Mouse (Mus musculus) liver, embryonic 13.5 days (tissue): ENCODE measurements at regions not wholly inside any gene's neighbourhood (a gene's known extent, or its start where the extent isn't known, plus 50 kb on each side); places are given as distances from the start of the nearest gene placed in this dataset.

ENCODE experiments used
- ATAC-seq: fragments of 200-750 bp; cut with Nextera tagmentation; 2 replicates; pipeline ENCODE4 v1.8.0; 2017; ENCODE audit warnings: low read depth, mild to moderate bottlenecking, moderate number of reproducible peaks, moderate library complexity
- DNase-seq: peaks from one replicate; pipeline ENCODE4 v3.0.0; 2022
- H3K27ac ChIP-seq: fragments of 300-500 bp; sonication (generic); 2 replicates; pipeline ENCODE4 v1.5.1; 2015; ENCODE audit warnings: moderate library complexity, mild to moderate bottlenecking, inconsistent platforms
- H3K27me3 ChIP-seq: fragments of 300-500 bp; sonication (generic); 2 replicates; pipeline ENCODE4 v1.6.1; 2015; ENCODE audit warnings: mild to moderate bottlenecking, inconsistent platforms
- H3K36me3 ChIP-seq: fragments of 300-500 bp; sonication (generic); 2 replicates; pipeline ENCODE4 v1.6.1; 2015; ENCODE audit warnings: mild to moderate bottlenecking, inconsistent platforms
- H3K4me1 ChIP-seq: fragments of 300-500 bp; sonication (generic); replicated peaks from 2 replicates; pipeline ENCODE4 v1.6.1; 2015; ENCODE audit warnings: inconsistent platforms
- H3K4me2 ChIP-seq: fragments of 300-500 bp; sonication (generic); 2 replicates; pipeline ENCODE4 v1.6.1; 2015; ENCODE audit warnings: inconsistent platforms, mild to moderate bottlenecking, moderate library complexity
- H3K4me3 ChIP-seq: fragments of 300-500 bp; sonication (generic); replicated peaks from 2 replicates; pipeline ENCODE4 v1.5.1; 2015; ENCODE audit warnings: mild to moderate bottlenecking, inconsistent platforms
- H3K9ac ChIP-seq: fragments of 300-500 bp; sonication (generic); 2 replicates; pipeline ENCODE4 v1.6.1; 2015; ENCODE audit warnings: mild to moderate bottlenecking, inconsistent platforms
- H3K9me3 ChIP-seq: fragments of 300-500 bp; sonication (generic); replicated peaks from 2 replicates; pipeline ENCODE4 v1.6.1; 2016; ENCODE audit warnings: inconsistent platforms
- WGBS: fragments of 180-500 bp; shearing (Covaris S2); methylation state at CpG from one replicate; pipeline ENCODE4 v1.1.7; 2015; ENCODE audit not compliant: insufficient replicate concordance; 5-methylcytosine and 5-hydroxymethylcytosine counted together

DNA sequence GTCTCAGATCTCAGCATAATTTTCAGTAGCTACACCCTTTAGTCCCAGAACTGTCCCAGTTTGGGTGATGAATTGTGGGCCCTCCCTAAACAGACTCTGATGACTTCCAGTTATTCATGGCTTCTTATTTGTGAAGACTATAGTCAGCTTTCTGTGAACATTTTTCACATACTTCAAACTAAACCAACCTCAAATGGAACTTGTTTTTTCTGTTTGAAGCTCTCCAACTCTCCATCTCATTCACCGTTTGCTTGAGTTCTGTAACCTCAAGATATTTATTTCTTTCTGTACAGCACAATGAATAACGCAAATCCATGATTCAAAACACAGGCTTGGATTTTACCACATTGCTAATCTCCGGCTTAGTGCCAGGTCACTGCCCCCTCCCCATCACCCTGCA, 453.4 kb downstream of the Plcl1 start:
- H3K4me2 ChIP-seq = no peak overlapping the region
- ATAC-seq = no peak
- no peak overlapping the region for H3K27ac ChIP-seq
- H3K36me3 ChIP-seq = no peaks in the 10 kb centered on the region
- H3K9me3 ChIP-seq = no peaks in the 10 kb centered on the region
- H3K27me3 ChIP-seq = no peaks in the 10 kb centered on the region
- WGBS = 71% methylated on average over 3 of the region's 3 CpGs
- no peak overlapping the region for H3K4me3 ChIP-seq
- H3K4me1 ChIP-seq = no peaks in the 10 kb centered on the region
- no peak for DNase-seq
- no peak overlapping the region for H3K9ac ChIP-seq

DNA sequence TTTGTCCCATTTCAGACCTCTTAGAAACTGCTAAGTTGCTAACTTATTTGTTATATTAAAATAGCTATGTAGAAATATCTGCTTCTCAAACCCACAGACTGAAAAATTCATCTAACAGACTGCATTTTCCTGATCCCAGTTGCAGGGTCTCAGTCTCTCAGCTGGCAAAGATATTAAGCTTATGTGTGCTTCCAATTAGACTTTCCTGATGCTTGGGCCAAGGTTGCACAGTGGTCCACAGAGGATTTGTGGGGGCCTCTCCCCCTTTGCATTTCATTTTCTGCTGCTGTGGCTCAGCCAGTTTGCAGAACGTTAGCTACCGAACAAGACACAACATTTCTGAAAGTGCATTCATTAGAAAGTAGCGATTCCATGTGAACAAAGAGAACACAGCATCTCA, 457.4 kb downstream of the Plcl1 start:
- Histone ChIP-seq H3K4me1 (no peaks in the 10 kb centered on the region), H3K27me3 (no peaks in the 10 kb centered on the region), H3K4me2 (no peak overlapping the region), H3K9ac (no peak overlapping the region), H3K9me3 (no peaks in the 10 kb centered on the region), H3K36me3 (no peaks in the 10 kb centered on the region), H3K27ac (no peak overlapping the region), H3K4me3 (no peak overlapping the region)
- 71% methylated on average over 3 of the region's 3 CpGs for whole genome bisulfite sequencing
- no peak for DNase-seq
- ATAC-seq = no peak

DNA sequence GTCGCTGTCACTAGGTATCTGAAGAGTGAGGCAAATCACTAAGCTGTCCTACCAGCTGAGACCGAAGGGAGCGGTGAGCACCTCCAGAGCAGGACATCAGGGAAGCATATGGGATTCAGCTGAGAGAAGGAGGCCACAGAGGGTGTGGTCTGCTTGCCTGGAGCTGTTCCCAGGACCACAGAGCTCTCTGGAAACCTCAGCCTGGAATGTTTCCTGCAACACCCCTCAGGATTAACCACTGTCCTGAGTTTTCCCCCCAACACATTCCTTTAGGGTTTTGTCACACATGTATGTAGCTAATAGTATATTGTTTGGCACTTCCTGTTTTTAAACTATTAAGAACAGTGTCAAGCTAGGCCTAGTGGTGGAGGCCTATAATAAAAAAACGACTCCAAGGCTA, 459.6 kb downstream of the Plcl1 start:
- WGBS = 43% methylated on average over 4 of the region's 4 CpGs
- ATAC-seq = no peak
- Histone ChIP-seq H3K36me3 (no peaks in the 10 kb centered on the region), H3K4me1 (no peaks in the 10 kb centered on the region), H3K4me3 (no peak overlapping the region), H3K9ac (no peak overlapping the region), H3K27me3 (no peaks in the 10 kb centered on the region), H3K9me3 (no peaks in the 10 kb centered on the region), H3K27ac (no peak overlapping the region), H3K4me2 (no peak overlapping the region)
- DNase-seq = no peak

DNA sequence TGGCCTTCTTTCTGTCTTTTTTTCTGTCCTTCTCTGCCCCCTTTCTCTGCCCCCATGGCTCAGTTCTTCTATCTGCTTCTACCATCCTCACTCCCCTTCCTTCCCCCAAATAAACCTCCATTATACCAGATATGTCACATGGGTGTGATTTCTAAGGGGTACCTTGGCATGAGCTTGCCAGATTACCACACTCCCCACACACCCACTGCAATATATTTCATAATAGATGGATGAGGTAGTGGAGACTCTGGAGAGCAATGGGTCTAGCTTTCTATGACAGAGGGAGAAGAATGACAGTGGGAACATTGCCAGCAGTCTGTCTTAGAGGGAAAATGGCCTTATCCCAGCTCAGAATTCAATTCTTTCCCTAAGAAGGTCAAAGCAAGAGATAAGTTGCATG, 461.0 kb downstream of the Plcl1 start:
- no peak for ATAC-seq
- Histone ChIP-seq H3K27ac (no peak overlapping the region), H3K4me3 (no peak overlapping the region), H3K36me3 (no peaks in the 10 kb centered on the region), H3K4me2 (no peak overlapping the region), H3K9me3 (no peaks in the 10 kb centered on the region), H3K4me1 (no peaks in the 10 kb centered on the region), H3K9ac (no peak overlapping the region), H3K27me3 (no peaks in the 10 kb centered on the region)
- no peak for DNase-seq

DNA sequence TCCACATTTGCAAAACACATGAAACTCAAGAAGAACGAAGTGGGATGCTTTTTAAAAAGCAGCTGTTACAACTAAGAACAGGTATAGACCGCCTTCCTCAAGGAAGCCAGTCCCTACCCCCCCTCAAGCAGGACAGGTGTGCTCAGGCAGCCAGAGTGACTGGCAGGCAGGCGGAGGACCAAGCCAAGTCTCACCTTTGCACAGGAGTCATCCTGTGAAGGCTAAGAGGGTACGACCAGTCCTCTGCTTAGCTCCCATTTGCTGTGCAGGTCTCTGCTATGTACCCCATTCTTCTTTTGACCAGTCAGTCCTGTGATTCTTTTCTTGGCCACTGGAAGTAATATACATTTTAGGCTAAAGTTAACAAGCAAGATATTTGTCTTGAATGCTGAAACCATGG, 467.9 kb downstream of the Plcl1 start:
- H3K4me2 ChIP-seq = no peak overlapping the region
- no peaks in the 10 kb centered on the region for H3K27me3 ChIP-seq
- H3K9me3 ChIP-seq = no peaks in the 10 kb centered on the region
- 55% methylated on average over 4 of the region's 4 CpGs for WGBS
- no peak overlapping the region for H3K4me3 ChIP-seq
- H3K27ac ChIP-seq = no peak overlapping the region
- H3K4me1 ChIP-seq = no peaks in the 10 kb centered on the region
- DNase-seq (no peak), ATAC-seq (no peak)
- no peak overlapping the region for H3K9ac ChIP-seq
- no peaks in the 10 kb centered on the region for H3K36me3 ChIP-seq

DNA sequence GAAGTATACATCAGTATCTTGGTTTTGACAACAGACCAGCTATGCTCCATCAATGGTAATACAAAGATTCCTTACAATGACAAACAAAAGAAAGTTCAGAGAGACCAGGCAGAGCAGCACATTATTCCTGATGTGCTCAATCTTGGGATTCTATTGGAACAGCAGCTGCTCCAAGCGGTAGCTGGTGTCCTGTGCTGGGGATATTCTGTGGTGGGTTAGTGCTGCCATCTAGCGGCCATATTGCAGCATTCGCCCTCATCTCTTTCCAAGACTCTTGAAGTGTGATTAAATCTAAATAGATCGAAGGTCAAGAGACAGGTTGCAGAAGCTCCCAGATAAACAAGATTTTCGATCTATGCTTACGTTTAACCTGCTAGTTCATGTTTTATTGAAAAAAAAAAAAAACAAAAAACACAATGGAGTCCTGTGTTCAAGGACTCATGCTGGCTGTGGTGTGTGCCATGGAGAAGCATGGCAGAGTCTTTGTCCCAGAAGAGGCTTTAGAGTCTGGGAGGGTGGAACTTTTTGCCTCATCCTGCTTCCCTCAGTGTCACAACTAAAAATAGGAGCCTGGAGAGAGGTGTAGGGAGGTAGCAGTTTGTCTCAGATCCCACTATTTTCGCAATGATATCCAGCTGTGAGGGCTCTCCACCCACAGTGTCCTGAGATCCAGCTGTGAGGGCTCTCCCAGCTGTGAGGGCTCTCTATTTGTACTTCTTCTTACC, 468.6 kb downstream of the Plcl1 start:
- no peak overlapping the region for H3K9ac ChIP-seq
- no peaks in the 10 kb centered on the region for H3K36me3 ChIP-seq
- no peaks in the 10 kb centered on the region for H3K27me3 ChIP-seq
- no peak overlapping the region for H3K27ac ChIP-seq
- no peak overlapping the region for H3K4me3 ChIP-seq
- DNase-seq = peak; percentile 4
- no peak overlapping the region for H3K4me2 ChIP-seq
- ATAC-seq = no peak
- no peaks in the 10 kb centered on the region for H3K9me3 ChIP-seq
- 18% methylated on average over 7 of the region's 7 CpGs for WGBS
- no peaks in the 10 kb centered on the region for H3K4me1 ChIP-seq

DNA sequence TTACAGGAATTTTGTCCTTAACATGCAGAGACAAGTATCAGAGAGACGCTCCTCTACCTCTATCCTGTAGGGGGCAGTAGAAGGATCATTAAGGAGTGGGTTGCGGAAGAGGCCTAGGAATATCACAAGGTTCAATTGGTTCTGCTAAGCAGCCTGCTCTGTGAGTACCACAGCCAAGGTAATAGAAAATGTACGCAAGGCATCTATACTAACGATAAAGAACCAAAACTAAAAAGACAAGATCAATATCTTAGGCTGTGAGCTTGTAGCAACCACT, 469.1 kb downstream of the Plcl1 start:
- Histone ChIP-seq H3K4me3 (no peak overlapping the region), H3K9me3 (no peaks in the 10 kb centered on the region), H3K27me3 (no peaks in the 10 kb centered on the region), H3K36me3 (no peaks in the 10 kb centered on the region), H3K4me2 (no peak overlapping the region), H3K27ac (no peak overlapping the region), H3K9ac (no peak overlapping the region), H3K4me1 (no peaks in the 10 kb centered on the region)
- ATAC-seq = no peak
- DNase-seq = no peak
- WGBS = 62% methylated on average over 4 of the region's 4 CpGs

DNA sequence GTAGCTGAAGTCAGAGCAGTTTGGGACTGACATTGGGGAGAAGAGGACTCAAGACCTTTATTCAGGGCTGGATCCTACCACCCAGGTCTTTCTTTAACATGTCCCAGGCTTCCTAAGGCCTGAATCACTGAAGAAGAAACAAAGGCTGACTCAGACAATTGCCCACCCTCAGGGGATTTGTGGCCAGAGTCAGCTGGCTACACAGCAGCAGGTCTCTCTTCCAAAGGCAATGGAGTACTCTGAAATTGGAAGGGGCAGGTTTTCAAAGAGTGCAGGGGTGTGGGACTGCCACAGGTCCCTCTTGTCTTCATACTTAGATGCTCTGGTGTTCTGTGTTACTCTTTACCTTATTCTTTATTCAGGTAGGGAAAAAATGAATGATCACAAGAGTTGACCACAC, 478.9 kb downstream of the Plcl1 start:
- DNase-seq (no peak), ATAC-seq (no peak)
- no peaks in the 10 kb centered on the region for H3K9me3 ChIP-seq
- H3K4me3 ChIP-seq = no peak overlapping the region
- no peaks in the 10 kb centered on the region for H3K27me3 ChIP-seq
- no peak overlapping the region for H3K27ac ChIP-seq
- H3K4me1 ChIP-seq = no peaks in the 10 kb centered on the region
- H3K36me3 ChIP-seq = no peaks in the 10 kb centered on the region
- no peak overlapping the region for H3K4me2 ChIP-seq
- no peak overlapping the region for H3K9ac ChIP-seq

DNA sequence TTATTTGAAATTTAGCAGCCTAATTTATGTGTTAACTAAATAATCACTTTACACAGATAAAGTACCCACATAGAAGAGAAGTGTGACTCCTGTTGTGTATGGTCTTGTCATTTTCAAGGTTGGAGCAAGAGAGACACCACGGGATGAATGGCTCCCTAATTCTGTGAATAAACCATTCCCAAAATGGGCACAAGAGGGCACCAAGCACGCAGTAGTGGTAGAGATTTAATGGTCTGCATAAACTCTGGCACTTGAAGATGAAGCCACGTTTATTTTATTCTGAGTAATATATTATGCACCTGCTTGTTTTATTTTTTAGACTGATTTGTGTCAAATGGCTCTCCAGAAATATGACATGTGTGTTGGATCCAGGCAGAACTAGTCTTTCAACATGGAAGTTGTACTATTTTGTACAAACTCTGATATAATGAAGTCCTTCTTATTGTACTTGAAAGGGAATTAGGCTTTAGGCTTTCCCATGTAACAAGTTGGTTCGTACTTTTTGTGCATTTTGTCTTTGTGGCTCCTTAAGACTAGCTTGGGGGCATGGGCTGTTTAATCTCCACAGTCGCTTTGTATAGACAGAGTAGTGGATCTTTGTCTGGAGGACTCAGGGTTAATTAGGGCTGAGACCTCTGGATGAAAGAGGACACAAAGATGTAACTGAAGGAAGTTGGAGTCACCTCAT, 480.8 kb downstream of the Plcl1 start:
- Histone ChIP-seq H3K4me3 (no peak overlapping the region), H3K27ac (no peak overlapping the region), H3K4me2 (no peak overlapping the region), H3K27me3 (no peaks in the 10 kb centered on the region), H3K9me3 (no peaks in the 10 kb centered on the region), H3K36me3 (no peaks in the 10 kb centered on the region), H3K4me1 (no peaks in the 10 kb centered on the region), H3K9ac (no peak overlapping the region)
- ATAC-seq (no peak), DNase-seq (no peak)
- 24% methylated on average over 5 of the region's 5 CpGs for WGBS

DNA sequence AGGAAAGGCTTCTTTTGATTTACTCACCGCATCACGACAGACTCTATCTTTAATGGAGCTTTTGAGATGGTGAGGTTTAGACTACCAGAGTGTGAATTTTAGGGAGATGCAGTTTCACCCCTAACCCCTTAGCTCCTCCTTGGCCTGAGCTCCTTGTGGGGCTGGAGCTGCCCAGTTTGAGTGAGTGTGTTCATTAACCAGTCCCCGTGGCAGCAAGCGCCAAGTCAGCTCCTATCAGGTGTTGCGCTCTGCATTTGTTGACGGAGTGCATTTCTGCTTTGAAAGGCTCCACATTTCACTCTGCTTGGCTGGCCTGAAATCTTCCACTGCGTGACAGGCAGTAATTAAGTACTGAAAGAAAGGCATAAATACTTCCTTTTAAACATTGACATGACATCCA, 481.7 kb downstream of the Plcl1 start:
- Histone ChIP-seq H3K9ac (no peak overlapping the region), H3K27me3 (no peaks in the 10 kb centered on the region), H3K27ac (no peak overlapping the region), H3K4me3 (no peak overlapping the region), H3K36me3 (no peaks in the 10 kb centered on the region), H3K4me2 (no peak overlapping the region), H3K4me1 (no peaks in the 10 kb centered on the region), H3K9me3 (no peaks in the 10 kb centered on the region)
- 65% methylated on average over 7 of the region's 7 CpGs for WGBS
- DNase-seq (no peak), ATAC-seq (no peak)

DNA sequence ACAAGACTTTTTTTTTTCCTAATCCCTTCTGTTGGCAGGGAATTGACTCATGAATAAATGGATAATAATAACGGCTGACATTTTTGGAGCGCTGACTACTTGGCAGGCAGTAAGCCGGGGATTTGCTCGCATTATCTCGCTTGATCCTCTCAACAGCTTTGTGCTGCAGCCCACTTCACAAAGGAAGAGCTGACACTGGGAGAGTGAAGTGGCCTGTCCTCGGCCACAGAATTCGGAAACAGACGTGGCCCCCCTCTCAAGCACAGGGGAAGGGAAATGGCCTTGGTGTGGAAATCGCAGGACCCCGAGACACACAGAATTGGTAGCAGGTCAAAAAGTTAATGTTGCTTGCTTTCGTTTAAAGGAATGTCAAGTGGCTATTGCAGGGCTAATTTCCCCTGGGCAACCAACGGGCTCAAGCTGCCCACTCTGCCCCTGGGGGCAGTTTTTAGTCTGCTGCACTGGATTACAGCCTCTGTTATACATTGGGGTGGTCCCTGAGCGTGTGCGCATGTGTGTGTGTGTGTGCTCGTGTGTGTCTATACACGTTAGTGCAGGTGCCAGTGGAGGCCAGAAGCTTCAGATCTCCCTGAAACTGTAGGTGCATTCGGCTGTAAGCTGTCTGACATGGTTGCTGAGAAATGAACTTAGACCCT, 483.1 kb downstream of the Plcl1 start:
- Histone ChIP-seq H3K4me1 (no peaks in the 10 kb centered on the region), H3K4me2 (no peak overlapping the region), H3K27ac (no peak overlapping the region), H3K9me3 (no peaks in the 10 kb centered on the region), H3K27me3 (no peaks in the 10 kb centered on the region), H3K4me3 (no peak overlapping the region), H3K9ac (no peak overlapping the region), H3K36me3 (no peaks in the 10 kb centered on the region)
- no peak for ATAC-seq
- DNase-seq = no peak
- 68% methylated on average over 17 of the region's 17 CpGs for WGBS

DNA sequence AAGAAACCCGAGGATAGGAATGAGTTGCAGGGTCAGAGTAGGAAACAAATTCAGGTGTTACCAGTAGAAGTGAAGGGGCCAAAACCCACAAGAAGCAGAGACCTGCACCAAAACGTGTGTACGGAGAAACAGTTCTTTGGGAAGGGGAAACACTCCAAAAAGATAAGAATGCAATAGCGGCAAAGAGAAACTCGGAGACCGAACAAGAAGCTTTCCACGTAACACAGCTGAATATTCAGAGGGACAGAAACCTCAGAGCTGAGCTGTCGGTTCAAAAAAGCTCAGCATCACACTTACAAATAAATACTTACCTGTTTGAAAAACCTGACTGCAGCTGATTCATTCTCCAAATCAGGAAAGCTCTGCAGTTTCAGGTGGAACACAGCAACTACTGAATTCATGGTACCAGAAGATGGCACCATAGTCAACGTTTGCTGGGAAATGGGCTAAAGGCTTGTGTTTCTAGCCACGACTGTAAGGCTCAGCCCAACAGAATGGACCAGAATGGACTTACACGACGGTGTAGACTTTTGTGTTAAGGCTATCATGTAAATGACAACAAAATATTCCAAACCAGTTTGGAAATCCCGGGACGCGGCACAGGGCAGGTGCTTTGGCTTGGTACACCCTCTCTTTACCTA, 484.9 kb downstream of the Plcl1 start:
- Histone ChIP-seq H3K27me3 (no peaks in the 10 kb centered on the region), H3K4me3 (no peak overlapping the region), H3K9me3 (no peaks in the 10 kb centered on the region), H3K4me2 (no peak overlapping the region), H3K9ac (no peak overlapping the region), H3K4me1 (no peaks in the 10 kb centered on the region), H3K36me3 (no peaks in the 10 kb centered on the region), H3K27ac (no peak overlapping the region)
- DNase-seq (no peak), ATAC-seq (no peak)
- WGBS = 48% methylated on average over 15 of the region's 15 CpGs
